Mouse (Mus musculus): Measurements from ENCODE around the gene Lrrc1. TPM values are rescaled to one million over a fixed set of nuclear protein-coding genes. Genes with fewer than 3 reads are reported as not detected.

Lrrc1 gene
- polyA plus RNA-seq, 1 experiment from 2014 or later, result 19.7 TPM

- H3K27me3 ChIP-seq (ENCODE audit: control insufficient read depth, insufficient read depth, low read length), result no peaks in the 10 kb centered on the region
- no peak overlapping the region for H3K27ac ChIP-seq (ENCODE audit: low read length)
- H3K4me1 ChIP-seq (ENCODE audit: control insufficient read depth, insufficient read depth, low read length), result peaks cover 7% of the 10 kb centered on the region; the same call in 1 of the 2 replicates
- ATAC-seq (ENCODE audit: insufficient number of reproducible peaks, insufficient read depth, low FRiP score, low read depth), result no peak
- H3K4me3 ChIP-seq (ENCODE audit: low read depth, low read length), result no peak overlapping the region
- H3K4me2 ChIP-seq (replicated peaks; ENCODE audit: low read depth, low read length), result no peak overlapping the region
- no peaks in the 10 kb centered on the region for H3K36me3 ChIP-seq (ENCODE audit: control insufficient read depth, insufficient read depth, low read length)
- WGBS, result 14% methylated on average over 1 of the region's 1 CpGs
- H3K9me3 ChIP-seq (ENCODE audit: control insufficient read depth, low read depth, low read length), result no peaks in the 10 kb centered on the region
- H3K9ac ChIP-seq (replicated peaks; ENCODE audit: low read depth, low read length), result no peak overlapping the region
These were observed 157.9 kb downstream of the Lrrc1 start for GRCm38 (mm10) chr9:77386751-77387150.

- peaks cover 7% of the 10 kb centered on the region; the same call in 1 of the 2 replicates for H3K4me1 ChIP-seq (ENCODE audit: control insufficient read depth, insufficient read depth, low read length)
- H3K9ac ChIP-seq (replicated peaks; ENCODE audit: low read depth, low read length), result no peak overlapping the region
- no peak overlapping the region for H3K4me2 ChIP-seq (replicated peaks; ENCODE audit: low read depth, low read length)
- H3K36me3 ChIP-seq (ENCODE audit: control insufficient read depth, insufficient read depth, low read length), result no peaks in the 10 kb centered on the region
- WGBS, result 78% methylated on average over 12 of the region's 12 CpGs
- H3K9me3 ChIP-seq (ENCODE audit: control insufficient read depth, low read depth, low read length), result no peaks in the 10 kb centered on the region
- H3K27ac ChIP-seq (ENCODE audit: low read length), result no peak overlapping the region
- no peak for ATAC-seq (ENCODE audit: insufficient number of reproducible peaks, insufficient read depth, low FRiP score, low read depth)
- H3K4me3 ChIP-seq (ENCODE audit: low read depth, low read length), result no peak overlapping the region
- no peaks in the 10 kb centered on the region for H3K27me3 ChIP-seq (ENCODE audit: control insufficient read depth, insufficient read depth, low read length)
These were observed 159.1 kb downstream of the Lrrc1 start for GRCm38 (mm10) chr9:77385611-77386010.

GRCm38 (mm10) chr9:77384651-77385050, 160.0 kb downstream of the Lrrc1 start:
- Histone ChIP-seq H3K4me2 (replicated peaks; ENCODE audit: low read depth, low read length) (no peak overlapping the region), H3K27me3 (ENCODE audit: control insufficient read depth, insufficient read depth, low read length) (no peaks in the 10 kb centered on the region), H3K9me3 (ENCODE audit: control insufficient read depth, low read depth, low read length) (no peaks in the 10 kb centered on the region), H3K9ac (replicated peaks; ENCODE audit: low read depth, low read length) (no peak overlapping the region), H3K4me3 (ENCODE audit: low read depth, low read length) (no peak overlapping the region), H3K36me3 (ENCODE audit: control insufficient read depth, insufficient read depth, low read length) (no peaks in the 10 kb centered on the region), H3K4me1 (ENCODE audit: control insufficient read depth, insufficient read depth, low read length) (peaks cover 7% of the 10 kb centered on the region; the same call in 1 of the 2 replicates), H3K27ac (ENCODE audit: low read length) (no peak overlapping the region)
- 86% methylated on average over 9 of the region's 9 CpGs for WGBS
- ATAC-seq (ENCODE audit: insufficient number of reproducible peaks, insufficient read depth, low FRiP score, low read depth), result no peak

GRCm38 (mm10) chr9:77383951-77384350, 160.7 kb downstream of the Lrrc1 start:
- Histone ChIP-seq H3K4me1 (ENCODE audit: control insufficient read depth, insufficient read depth, low read length) (peaks cover 7% of the 10 kb centered on the region; the same call in 1 of the 2 replicates), H3K4me3 (ENCODE audit: low read depth, low read length) (no peak overlapping the region), H3K4me2 (replicated peaks; ENCODE audit: low read depth, low read length) (no peak overlapping the region), H3K36me3 (ENCODE audit: control insufficient read depth, insufficient read depth, low read length) (no peaks in the 10 kb centered on the region), H3K27me3 (ENCODE audit: control insufficient read depth, insufficient read depth, low read length) (no peaks in the 10 kb centered on the region), H3K9me3 (ENCODE audit: control insufficient read depth, low read depth, low read length) (no peaks in the 10 kb centered on the region), H3K9ac (replicated peaks; ENCODE audit: low read depth, low read length) (no peak overlapping the region), H3K27ac (ENCODE audit: low read length) (no peak overlapping the region)
- WGBS, result 77% methylated on average over 4 of the region's 4 CpGs
- no peak for ATAC-seq (ENCODE audit: insufficient number of reproducible peaks, insufficient read depth, low FRiP score, low read depth)

- H3K27ac ChIP-seq (ENCODE audit: low read length), result no peak overlapping the region
- H3K4me2 ChIP-seq (replicated peaks; ENCODE audit: low read depth, low read length), result no peak overlapping the region
- 0 out of 2 replicates have a peak, but pooled peaks have one; percentile 42 for ATAC-seq (ENCODE audit: insufficient number of reproducible peaks, insufficient read depth, low FRiP score, low read depth)
- H3K9me3 ChIP-seq (ENCODE audit: control insufficient read depth, low read depth, low read length), result no peaks in the 10 kb centered on the region
- no peak overlapping the region for H3K9ac ChIP-seq (replicated peaks; ENCODE audit: low read depth, low read length)
- H3K4me3 ChIP-seq (ENCODE audit: low read depth, low read length), result no peak overlapping the region
- H3K4me1 ChIP-seq (ENCODE audit: control insufficient read depth, insufficient read depth, low read length), result peaks cover 7% of the 10 kb centered on the region; the same call in 1 of the 2 replicates
- no peaks in the 10 kb centered on the region for H3K36me3 ChIP-seq (ENCODE audit: control insufficient read depth, insufficient read depth, low read length)
- H3K27me3 ChIP-seq (ENCODE audit: control insufficient read depth, insufficient read depth, low read length), result no peaks in the 10 kb centered on the region
- WGBS, result 22% methylated on average over 3 of the region's 3 CpGs
These were observed 162.2 kb downstream of the Lrrc1 start for GRCm38 (mm10) chr9:77382514-77382913.

GRCm38 (mm10) chr9:77381565-77381964, 163.1 kb downstream of the Lrrc1 start:
- Histone ChIP-seq H3K9ac (replicated peaks; ENCODE audit: low read depth, low read length) (no peak overlapping the region), H3K4me2 (replicated peaks; ENCODE audit: low read depth, low read length) (no peak overlapping the region), H3K9me3 (ENCODE audit: control insufficient read depth, low read depth, low read length) (no peaks in the 10 kb centered on the region), H3K4me3 (ENCODE audit: low read depth, low read length) (no peak overlapping the region), H3K27ac (ENCODE audit: low read length) (no peak overlapping the region), H3K4me1 (ENCODE audit: control insufficient read depth, insufficient read depth, low read length) (peaks cover 7% of the 10 kb centered on the region; the same call in 1 of the 2 replicates), H3K27me3 (ENCODE audit: control insufficient read depth, insufficient read depth, low read length) (no peaks in the 10 kb centered on the region), H3K36me3 (ENCODE audit: control insufficient read depth, insufficient read depth, low read length) (no peaks in the 10 kb centered on the region)
- 17% methylated on average over 5 of the region's 5 CpGs for WGBS
- no peak for ATAC-seq (ENCODE audit: insufficient number of reproducible peaks, insufficient read depth, low FRiP score, low read depth)

Small RNAs within 50 kb of the gene (microRNA-seq; reads per million reads assigned to microRNA genes)
- not detected for gene Gm25250

Other genes with a start within 250 kb of the Lrrc1 start
- 0.46 TPM in 2 replicates for gene Mlip, start 191.9 kb downstream of the Lrrc1 start, polyA plus RNA-seq (2014; fragmentation: Nextera tagmentation; extraction: Ambion mirVana)
- gene Klhl31, start 91.6 kb upstream of the Lrrc1 start, polyA plus RNA-seq (2014; fragmentation: Nextera tagmentation; extraction: Ambion mirVana), result 0.04 and 0.10 TPM in 2 replicates
- 16.2 and 20.7 TPM in 2 replicates for gene Gclc, start 209.7 kb upstream of the Lrrc1 start, polyA plus RNA-seq (2014; fragmentation: Nextera tagmentation; extraction: Ambion mirVana)

Data from stomach, embryonic 14.5 days (tissue).